Mouse (Mus musculus) hindlimb bud, embryonic 11.5 days (tissue): Measurements from ENCODE around the gene Tlr9.

Experiments used
- DNase-seq: peaks from one replicate; pipeline ENCODE4 v3.0.0-alpha.2; 2012; ENCODE audit warnings: low read depth, low spot score; ENCODE audit errors: extremely low spot score

Tlr9 gene

GRCm38 (mm10) chr9:106263381-106263924 lies 41.1 kb downstream of the Tlr9 start:
- DNase-seq = no peak

GRCm38 (mm10) chr9:106265358-106266075 lies 43.1 kb downstream of the Tlr9 start:
- DNase-seq = no peak

- no peak for DNase-seq
Measured at GRCm38 (mm10) chr9:106266936-106267657, 44.7 kb downstream of the Tlr9 start.

DNA sequence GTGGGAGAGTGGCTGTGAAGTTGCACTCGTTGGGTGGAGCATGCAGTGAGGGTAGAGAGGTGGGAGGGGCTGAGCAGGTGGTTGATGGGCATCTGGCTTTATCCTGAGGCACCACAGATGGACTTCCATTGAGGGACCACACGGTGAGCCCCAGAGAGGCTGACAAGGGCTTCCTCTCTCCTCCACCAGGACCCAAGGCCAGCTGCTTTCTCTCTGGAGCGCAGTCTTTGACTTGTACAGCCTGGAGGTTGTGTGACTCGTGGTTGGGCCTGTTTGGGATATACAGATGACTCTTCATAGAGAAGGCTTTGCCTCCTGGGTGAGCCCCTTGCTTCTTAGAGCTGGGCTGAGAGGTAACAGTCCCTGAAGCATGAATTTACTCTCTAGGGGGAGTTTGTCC lies 46.0 kb downstream of the Tlr9 start:
- no peak for DNase-seq

- no peak for DNase-seq
Measured at GRCm38 (mm10) chr9:106269076-106269788, 46.8 kb downstream of the Tlr9 start.

DNA sequence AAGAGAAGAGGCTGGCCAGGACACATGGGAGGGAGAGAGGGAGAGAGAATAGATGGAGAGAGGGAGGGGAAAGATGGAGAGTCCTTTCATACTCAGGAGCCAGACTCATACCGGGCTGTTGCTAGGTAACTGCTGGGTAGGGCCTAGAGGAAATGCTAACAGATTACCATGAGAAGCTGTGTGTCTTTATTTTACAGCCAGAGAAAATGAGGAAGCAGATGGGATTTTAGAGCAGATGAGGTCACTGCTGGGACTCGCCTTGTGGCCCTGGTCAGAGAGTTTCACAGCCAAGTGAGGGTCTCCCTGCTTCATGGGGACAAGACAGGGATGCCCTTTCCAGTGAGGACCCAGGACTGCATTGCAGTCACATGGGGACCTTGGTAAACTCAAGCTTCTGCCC lies 47.5 kb downstream of the Tlr9 start:
- no peak for DNase-seq

GRCm38 (mm10) chr9:106270656-106271055 lies 48.3 kb downstream of the Tlr9 start:
- no peak for DNase-seq

DNA sequence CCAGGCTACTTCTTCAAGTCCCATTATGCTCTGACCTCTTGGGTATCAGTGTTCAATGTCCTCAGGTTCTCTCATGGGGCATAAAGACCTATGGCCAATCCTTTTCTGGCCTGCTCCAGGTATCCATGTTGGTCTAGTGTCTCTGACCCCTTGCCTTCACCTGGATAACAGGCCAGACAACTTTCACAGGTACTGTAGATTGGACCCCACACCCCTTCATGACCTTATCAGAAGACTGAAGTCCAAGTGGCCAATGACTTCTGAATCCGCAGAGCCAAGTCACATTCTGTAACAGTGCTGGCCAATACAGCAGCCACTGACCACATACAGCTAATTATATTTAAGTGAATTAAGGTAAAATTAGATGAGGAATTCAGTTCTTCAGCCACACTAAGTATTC lies 49.9 kb downstream of the Tlr9 start:
- DNase-seq = no peak

GRCm38 (mm10) chr9:106273276-106273675 lies 50.9 kb downstream of the Tlr9 start:
- no peak for DNase-seq

GRCm38 (mm10) chr9:106273791-106274190 lies 51.4 kb downstream of the Tlr9 start:
- DNase-seq = no peak

DNA sequence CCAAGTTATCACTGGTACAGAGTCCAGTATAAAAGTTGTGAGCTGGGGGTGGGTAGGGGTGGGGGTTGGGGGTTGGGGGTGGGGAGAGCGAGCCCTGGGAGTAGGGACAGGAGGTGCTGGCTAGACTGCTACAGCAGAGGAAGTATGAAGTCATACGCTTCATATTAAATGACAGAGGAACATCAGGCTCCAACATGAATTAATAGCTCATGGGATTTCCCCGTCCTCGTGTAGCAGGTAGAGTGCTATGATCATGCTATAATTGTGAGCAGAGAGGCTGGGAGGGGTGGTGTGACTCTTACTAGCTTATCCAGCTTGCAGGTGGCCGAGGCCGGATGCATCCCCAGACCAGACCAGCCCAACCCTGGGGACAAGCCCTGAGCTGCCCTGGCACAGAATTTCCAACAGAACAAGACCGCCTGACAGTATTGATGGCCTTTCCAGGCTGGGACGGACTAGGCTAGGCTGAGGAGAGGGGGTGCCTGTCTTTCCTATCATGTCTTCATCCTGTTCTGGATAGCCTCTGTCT lies 52.3 kb downstream of the Tlr9 start:
- DNase-seq = no peak

DNA sequence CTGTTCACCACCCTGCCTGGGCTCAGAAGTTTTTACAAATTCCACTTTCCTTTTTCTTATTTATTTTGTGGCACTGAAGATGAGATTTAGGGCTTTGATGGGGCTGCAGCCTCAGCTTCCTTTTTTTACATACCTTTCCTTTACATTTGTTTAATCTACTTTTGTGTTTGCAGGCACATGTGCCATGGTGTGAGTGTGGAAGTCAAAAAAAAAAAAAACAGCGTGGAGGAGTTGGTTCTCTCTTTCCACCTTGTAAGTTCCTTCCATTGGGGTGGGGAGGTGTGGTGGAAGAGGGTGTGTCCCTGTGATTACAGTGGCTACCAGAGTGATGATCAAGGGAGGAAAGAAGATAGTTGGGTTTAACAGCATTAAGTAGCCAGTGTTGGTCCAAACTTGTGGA lies 53.4 kb downstream of the Tlr9 start:
- DNase-seq = no peak
